Mouse (Mus musculus) liver, embryonic 14.5 days (tissue): Measurements from ENCODE around the gene Tmtc2.

Source experiments
- CTCF ChIP-seq: IDR thresholded peaks from 2 replicates; pipeline ENCODE4 v1.5.1; 2016; ENCODE audit warnings: antibody characterized with exemption, low read depth, control low read depth
- EP300 ChIP-seq: IDR thresholded peaks from 2 replicates; pipeline ENCODE4 v1.6.1; 2016; ENCODE audit warnings: antibody characterized with exemption, low read depth

- TF ChIP-seq CTCF (no peak), EP300 (no peak)
These were observed 170.3 kb downstream of the Tmtc2 start for GRCm38 (mm10) chr10:105403931-105404330.
